Mouse (Mus musculus): ENCODE data around the gene Adgrv1. TPM values are rescaled to one million over a fixed set of nuclear protein-coding genes. Genes with fewer than 3 reads are reported as not detected.

Gene Adgrv1
- polyA plus RNA-seq, 1 experiment from 2014 or later: 10.3 TPM

DNA sequence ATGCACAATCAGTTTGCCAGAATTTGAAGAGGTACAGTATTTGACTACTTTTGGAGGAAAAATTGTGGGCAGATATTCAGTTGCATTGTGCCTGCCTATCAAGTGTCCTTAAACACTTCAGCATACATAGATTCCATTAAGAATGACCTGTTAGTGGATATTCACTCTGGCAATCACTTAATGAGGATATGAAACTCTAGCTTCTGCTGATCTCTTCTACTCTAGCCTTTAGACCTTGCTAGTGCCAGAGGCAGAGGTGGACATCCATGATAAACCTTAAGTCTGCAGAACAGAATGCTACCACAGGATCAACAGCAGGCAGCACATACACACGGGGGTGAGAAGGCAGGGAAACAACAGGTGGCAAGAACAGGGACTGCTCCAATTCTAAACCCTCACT, 488.5 kb downstream of the Adgrv1 start:
- H3K36me3 ChIP-seq (ENCODE audit: control insufficient read depth, insufficient read depth, low read length): no peaks in the 10 kb centered on the region
- no peak overlapping the region for H3K9ac ChIP-seq (replicated peaks; ENCODE audit: low read depth, low read length)
- H3K4me1 ChIP-seq (ENCODE audit: control insufficient read depth, insufficient read depth, low read length): no peaks in the 10 kb centered on the region
- H3K4me3 ChIP-seq (ENCODE audit: low read depth, low read length): no peak overlapping the region
- WGBS: 88% methylated on average over 1 of the region's 1 CpGs
- ATAC-seq (ENCODE audit: low read depth): no peak
- no peak overlapping the region for H3K27ac ChIP-seq (ENCODE audit: low read depth, low read length)
- H3K27me3 ChIP-seq (ENCODE audit: control insufficient read depth, insufficient read depth, low read length): no peaks in the 10 kb centered on the region
- no peak overlapping the region for H3K4me2 ChIP-seq (ENCODE audit: low read depth, low read length)
- H3K9me3 ChIP-seq (ENCODE audit: control insufficient read depth, low read length): no peaks in the 10 kb centered on the region

DNA sequence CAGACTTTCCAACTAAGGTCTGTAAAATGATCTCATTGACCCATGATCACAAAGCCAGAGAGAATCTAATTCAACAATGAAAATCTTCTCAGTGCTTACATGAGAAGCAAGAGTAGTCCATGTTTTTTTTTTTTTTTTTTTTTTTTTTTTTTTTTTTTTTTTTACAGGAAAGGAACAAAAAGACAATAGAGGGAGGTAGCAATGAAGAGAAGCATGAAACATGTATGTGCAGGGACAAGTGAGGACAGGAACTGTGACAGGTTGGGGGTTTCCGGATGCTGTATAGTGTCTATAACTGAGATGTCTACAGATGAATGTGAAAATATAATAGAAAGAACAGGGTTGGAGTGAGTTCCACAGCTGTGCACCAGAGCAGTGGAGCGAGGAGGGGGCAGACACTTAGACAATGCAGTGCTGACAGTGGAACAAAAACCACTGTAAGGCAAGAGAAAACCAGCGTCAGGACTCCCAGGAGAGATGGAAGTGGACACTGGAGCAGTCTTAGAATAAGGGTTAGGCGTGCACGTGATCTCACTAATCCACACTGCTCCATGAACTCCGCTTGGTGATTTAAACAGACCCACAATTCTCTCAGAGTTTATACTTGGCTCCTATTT, 490.6 kb downstream of the Adgrv1 start:
- Histone ChIP-seq H3K27me3 (ENCODE audit: control insufficient read depth, insufficient read depth, low read length) (no peaks in the 10 kb centered on the region), H3K9me3 (ENCODE audit: control insufficient read depth, low read length) (no peaks in the 10 kb centered on the region), H3K4me2 (ENCODE audit: low read depth, low read length) (no peak overlapping the region), H3K4me3 (ENCODE audit: low read depth, low read length) (no peak overlapping the region), H3K4me1 (ENCODE audit: control insufficient read depth, insufficient read depth, low read length) (no peaks in the 10 kb centered on the region), H3K9ac (replicated peaks; ENCODE audit: low read depth, low read length) (no peak overlapping the region), H3K36me3 (ENCODE audit: control insufficient read depth, insufficient read depth, low read length) (no peaks in the 10 kb centered on the region), H3K27ac (ENCODE audit: low read depth, low read length) (no peak overlapping the region)
- no peak for ATAC-seq (ENCODE audit: low read depth)
- 74% methylated on average over 6 of the region's 6 CpGs for WGBS

DNA sequence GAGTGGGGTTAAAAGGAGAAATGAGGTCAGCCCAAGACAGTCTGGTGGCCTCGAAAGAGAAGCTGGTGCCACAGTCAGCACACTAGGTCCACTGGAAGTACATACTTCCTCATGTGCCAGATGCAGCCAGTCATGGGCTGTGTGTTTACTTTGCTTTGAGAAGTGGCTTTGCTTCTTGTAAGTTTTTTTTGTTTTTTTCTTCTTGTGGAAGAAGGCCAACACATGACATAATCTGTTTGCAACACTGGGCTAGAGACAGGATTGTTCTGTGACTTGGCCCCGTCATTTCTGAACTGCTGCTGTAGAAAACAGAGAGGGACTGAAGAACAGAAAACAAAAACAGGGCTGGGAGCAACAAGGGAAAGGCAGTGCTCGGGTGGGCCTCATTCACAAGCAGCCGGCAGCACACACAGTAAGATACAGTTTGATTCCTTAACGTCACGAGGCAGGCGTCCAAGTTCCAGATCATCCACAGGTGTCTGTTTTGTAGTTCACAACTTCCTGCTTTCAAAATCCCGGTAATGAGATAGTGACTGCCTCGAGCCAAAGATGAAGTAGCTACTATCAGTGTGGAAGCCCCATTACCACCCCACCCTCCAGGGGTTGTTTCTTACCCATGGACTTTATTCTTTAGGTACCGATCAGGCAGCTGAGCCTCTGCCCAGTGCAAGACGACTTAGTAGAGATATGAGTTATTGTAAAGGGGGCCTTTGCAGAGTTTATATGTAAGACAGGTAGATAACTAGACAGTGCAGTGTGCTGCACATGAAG, 496.1 kb downstream of the Adgrv1 start:
- Histone ChIP-seq H3K9me3 (ENCODE audit: control insufficient read depth, low read length) (no peaks in the 10 kb centered on the region), H3K27ac (ENCODE audit: low read depth, low read length) (no peak overlapping the region), H3K4me2 (ENCODE audit: low read depth, low read length) (no peak overlapping the region), H3K9ac (replicated peaks; ENCODE audit: low read depth, low read length) (no peak overlapping the region), H3K36me3 (ENCODE audit: control insufficient read depth, insufficient read depth, low read length) (no peaks in the 10 kb centered on the region), H3K4me3 (ENCODE audit: low read depth, low read length) (no peak overlapping the region), H3K4me1 (ENCODE audit: control insufficient read depth, insufficient read depth, low read length) (no peaks in the 10 kb centered on the region), H3K27me3 (ENCODE audit: control insufficient read depth, insufficient read depth, low read length) (no peaks in the 10 kb centered on the region)
- ATAC-seq (ENCODE audit: low read depth): peak; percentile 33; the same call in 1 of the 2 replicates
- WGBS: 71% methylated on average over 11 of the region's 11 CpGs

DNA sequence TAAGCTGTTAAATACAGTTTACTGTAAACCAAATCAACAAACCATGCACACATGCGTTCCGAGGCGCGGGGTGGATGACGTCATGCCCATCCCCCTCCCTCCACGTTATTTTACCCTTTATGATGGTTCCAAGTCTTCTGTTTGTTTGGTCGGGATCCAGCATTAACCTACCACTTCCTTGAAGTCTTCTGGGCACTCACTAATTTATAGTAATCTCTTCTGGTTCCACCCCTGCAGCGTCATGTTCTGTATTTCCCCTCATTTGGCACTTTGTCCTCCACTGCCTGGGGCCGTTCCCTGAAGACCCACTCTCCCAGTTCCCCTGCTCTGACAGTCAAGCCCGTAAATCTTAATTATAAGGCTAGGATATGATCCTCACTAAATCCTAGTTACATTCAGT, 497.0 kb downstream of the Adgrv1 start:
- Histone ChIP-seq H3K9me3 (ENCODE audit: control insufficient read depth, low read length) (no peaks in the 10 kb centered on the region), H3K4me2 (ENCODE audit: low read depth, low read length) (no peak overlapping the region), H3K27me3 (ENCODE audit: control insufficient read depth, insufficient read depth, low read length) (no peaks in the 10 kb centered on the region), H3K27ac (ENCODE audit: low read depth, low read length) (no peak overlapping the region), H3K9ac (replicated peaks; ENCODE audit: low read depth, low read length) (no peak overlapping the region), H3K4me3 (ENCODE audit: low read depth, low read length) (no peak overlapping the region), H3K4me1 (ENCODE audit: control insufficient read depth, insufficient read depth, low read length) (no peaks in the 10 kb centered on the region), H3K36me3 (ENCODE audit: control insufficient read depth, insufficient read depth, low read length) (no peaks in the 10 kb centered on the region)
- no peak for ATAC-seq (ENCODE audit: low read depth)
- WGBS: 69% methylated on average over 10 of the region's 10 CpGs

DNA sequence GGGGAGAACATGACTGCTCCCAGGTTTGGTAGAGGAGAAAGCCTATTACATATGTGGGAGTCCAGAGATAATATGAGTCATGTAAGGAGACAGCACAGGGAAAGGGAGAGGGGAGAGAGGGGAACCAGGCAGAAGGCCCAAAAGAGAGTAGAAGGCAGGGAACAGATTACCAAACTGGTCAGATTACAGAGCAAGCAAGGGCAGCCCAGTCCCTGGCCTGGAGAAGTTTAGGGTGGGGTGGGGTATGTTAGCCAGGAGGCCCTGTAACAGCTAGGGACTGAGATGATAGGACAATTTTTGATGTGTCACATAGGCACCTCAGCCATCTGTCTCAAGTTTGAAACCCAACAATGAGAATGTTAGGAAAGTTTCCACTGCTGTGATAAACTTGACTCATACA, 498.5 kb downstream of the Adgrv1 start:
- no peak overlapping the region for H3K4me2 ChIP-seq (ENCODE audit: low read depth, low read length)
- no peaks in the 10 kb centered on the region for H3K4me1 ChIP-seq (ENCODE audit: control insufficient read depth, insufficient read depth, low read length)
- H3K36me3 ChIP-seq (ENCODE audit: control insufficient read depth, insufficient read depth, low read length): no peaks in the 10 kb centered on the region
- H3K9me3 ChIP-seq (ENCODE audit: control insufficient read depth, low read length): no peaks in the 10 kb centered on the region
- no peak overlapping the region for H3K27ac ChIP-seq (ENCODE audit: low read depth, low read length)
- no peak overlapping the region for H3K4me3 ChIP-seq (ENCODE audit: low read depth, low read length)
- ATAC-seq (ENCODE audit: low read depth): no peak
- H3K9ac ChIP-seq (replicated peaks; ENCODE audit: low read depth, low read length): no peak overlapping the region
- no peaks in the 10 kb centered on the region for H3K27me3 ChIP-seq (ENCODE audit: control insufficient read depth, insufficient read depth, low read length)

DNA sequence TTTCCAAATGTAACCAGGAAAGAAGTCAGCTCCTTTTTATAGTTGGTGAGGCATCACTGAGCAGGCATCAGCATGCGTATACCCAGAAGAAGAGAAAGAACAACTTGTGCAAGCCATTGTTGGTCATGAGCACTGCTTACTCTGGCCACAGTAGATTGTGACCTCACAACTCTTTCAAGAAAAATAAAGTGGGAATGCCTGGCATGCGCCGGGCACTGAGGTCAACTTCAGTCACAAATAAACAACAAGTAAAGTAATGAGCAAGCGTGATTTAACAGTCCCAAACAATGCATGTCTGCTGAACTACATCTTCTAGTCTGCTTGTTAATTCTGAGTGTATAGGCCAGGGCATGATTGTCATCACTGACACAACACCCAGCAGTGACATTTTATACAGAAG, 499.6 kb downstream of the Adgrv1 start:
- H3K27ac ChIP-seq (ENCODE audit: low read depth, low read length): no peak overlapping the region
- no peaks in the 10 kb centered on the region for H3K36me3 ChIP-seq (ENCODE audit: control insufficient read depth, insufficient read depth, low read length)
- WGBS: 66% methylated on average over 4 of the region's 4 CpGs
- H3K4me2 ChIP-seq (ENCODE audit: low read depth, low read length): no peak overlapping the region
- H3K27me3 ChIP-seq (ENCODE audit: control insufficient read depth, insufficient read depth, low read length): no peaks in the 10 kb centered on the region
- H3K4me1 ChIP-seq (ENCODE audit: control insufficient read depth, insufficient read depth, low read length): no peaks in the 10 kb centered on the region
- no peaks in the 10 kb centered on the region for H3K9me3 ChIP-seq (ENCODE audit: control insufficient read depth, low read length)
- no peak for ATAC-seq (ENCODE audit: low read depth)
- H3K4me3 ChIP-seq (ENCODE audit: low read depth, low read length): no peak overlapping the region
- H3K9ac ChIP-seq (replicated peaks; ENCODE audit: low read depth, low read length): no peak overlapping the region

DNA sequence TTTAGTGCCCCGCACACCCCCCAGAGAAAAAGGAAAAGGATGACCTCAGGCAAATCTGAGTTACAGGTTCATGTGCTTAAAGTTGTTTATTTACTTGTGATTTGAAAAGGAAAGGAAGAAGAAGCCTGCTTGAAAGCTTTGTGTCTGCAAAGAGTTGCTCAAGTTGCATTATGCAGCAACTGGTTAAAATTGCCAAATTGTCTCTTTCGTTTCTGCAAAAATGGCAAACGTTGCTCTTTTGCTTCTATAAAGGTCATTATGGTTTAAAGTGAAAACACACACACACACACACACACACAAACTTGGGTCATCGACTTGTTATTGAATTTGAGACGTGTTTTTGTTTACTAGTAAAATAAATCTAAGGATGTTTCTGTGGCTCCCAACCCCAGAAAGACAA, 500.3 kb downstream of the Adgrv1 start:
- Histone ChIP-seq H3K4me2 (ENCODE audit: low read depth, low read length) (no peak overlapping the region), H3K36me3 (ENCODE audit: control insufficient read depth, insufficient read depth, low read length) (no peaks in the 10 kb centered on the region), H3K27ac (ENCODE audit: low read depth, low read length) (no peak overlapping the region), H3K4me1 (ENCODE audit: control insufficient read depth, insufficient read depth, low read length) (no peaks in the 10 kb centered on the region), H3K9ac (replicated peaks; ENCODE audit: low read depth, low read length) (no peak overlapping the region), H3K4me3 (ENCODE audit: low read depth, low read length) (no peak overlapping the region), H3K27me3 (ENCODE audit: control insufficient read depth, insufficient read depth, low read length) (no peaks in the 10 kb centered on the region), H3K9me3 (ENCODE audit: control insufficient read depth, low read length) (no peaks in the 10 kb centered on the region)
- ATAC-seq (ENCODE audit: low read depth): no peak
- WGBS: 47% methylated on average over 5 of the region's 5 CpGs

DNA sequence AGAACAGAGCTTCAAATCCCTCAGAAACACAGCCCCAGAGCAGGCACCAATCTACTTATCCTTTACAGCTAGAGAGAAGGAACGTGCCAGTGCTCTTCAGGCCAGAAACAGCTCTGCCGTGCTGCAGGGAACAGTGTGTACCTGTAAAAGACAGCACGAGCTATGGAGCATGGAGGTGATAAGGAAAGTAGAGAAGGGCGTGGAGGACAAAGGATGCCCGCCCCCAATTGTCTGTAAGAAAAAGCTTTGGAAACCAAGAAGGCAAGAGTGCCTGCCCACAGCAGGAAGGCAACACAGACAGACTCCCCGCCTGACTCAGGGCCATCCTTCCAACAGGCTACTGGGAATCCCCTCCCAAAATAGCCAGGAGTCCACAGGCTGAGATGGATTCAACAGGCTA, 501.1 kb downstream of the Adgrv1 start:
- Histone ChIP-seq H3K36me3 (ENCODE audit: control insufficient read depth, insufficient read depth, low read length) (no peaks in the 10 kb centered on the region), H3K4me1 (ENCODE audit: control insufficient read depth, insufficient read depth, low read length) (no peaks in the 10 kb centered on the region), H3K27ac (ENCODE audit: low read depth, low read length) (no peak overlapping the region), H3K27me3 (ENCODE audit: control insufficient read depth, insufficient read depth, low read length) (no peaks in the 10 kb centered on the region), H3K4me3 (ENCODE audit: low read depth, low read length) (no peak overlapping the region), H3K4me2 (ENCODE audit: low read depth, low read length) (no peak overlapping the region), H3K9ac (replicated peaks; ENCODE audit: low read depth, low read length) (no peak overlapping the region), H3K9me3 (ENCODE audit: control insufficient read depth, low read length) (no peaks in the 10 kb centered on the region)
- WGBS: 37% methylated on average over 6 of the region's 6 CpGs
- no peak for ATAC-seq (ENCODE audit: low read depth)

DNA sequence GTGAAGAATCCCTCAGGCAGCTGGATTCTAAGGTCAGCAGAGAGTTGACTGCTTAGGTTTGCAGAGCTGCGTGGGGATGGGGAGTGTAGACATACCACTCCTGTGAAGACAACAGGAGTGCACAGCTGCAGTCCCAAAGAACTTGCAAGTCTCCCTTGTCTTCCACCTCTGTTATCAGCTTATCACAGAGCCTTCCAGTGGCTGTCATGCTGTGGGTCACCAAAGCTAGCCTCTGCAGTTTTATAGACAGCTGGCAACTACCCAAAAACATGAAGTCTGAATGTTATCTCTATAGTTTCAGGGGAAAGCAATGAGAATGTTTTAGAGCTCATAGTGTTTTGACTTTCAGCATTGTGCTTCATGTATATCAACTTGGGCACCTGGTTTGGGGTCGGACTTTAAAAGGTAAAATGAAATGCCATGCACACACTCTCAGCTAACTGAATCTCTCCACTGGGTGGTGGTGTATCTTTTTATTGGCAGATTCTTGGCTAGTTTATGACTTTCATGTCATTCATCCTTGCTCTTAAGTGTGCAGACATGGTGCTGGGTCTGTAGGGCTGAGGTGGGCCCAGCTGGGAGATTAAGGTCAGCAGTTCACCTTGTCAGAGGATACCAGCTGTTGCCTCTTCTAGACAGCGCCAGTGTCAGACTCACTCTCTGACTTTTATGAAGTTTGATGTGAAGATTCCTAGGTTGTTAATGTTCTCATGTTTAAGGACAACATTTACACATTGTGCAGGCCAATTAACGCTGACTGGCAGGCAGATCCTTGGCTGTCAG, 502.0 kb downstream of the Adgrv1 start:
- no peak overlapping the region for H3K27ac ChIP-seq (ENCODE audit: low read depth, low read length)
- H3K9ac ChIP-seq (replicated peaks; ENCODE audit: low read depth, low read length): no peak overlapping the region
- H3K4me3 ChIP-seq (ENCODE audit: low read depth, low read length): no peak overlapping the region
- no peak for ATAC-seq (ENCODE audit: low read depth)
- WGBS: 87% methylated on average over 4 of the region's 4 CpGs
- no peaks in the 10 kb centered on the region for H3K9me3 ChIP-seq (ENCODE audit: control insufficient read depth, low read length)
- no peaks in the 10 kb centered on the region for H3K36me3 ChIP-seq (ENCODE audit: control insufficient read depth, insufficient read depth, low read length)
- no peak overlapping the region for H3K4me2 ChIP-seq (ENCODE audit: low read depth, low read length)
- H3K27me3 ChIP-seq (ENCODE audit: control insufficient read depth, insufficient read depth, low read length): no peaks in the 10 kb centered on the region
- H3K4me1 ChIP-seq (ENCODE audit: control insufficient read depth, insufficient read depth, low read length): no peaks in the 10 kb centered on the region

Measured in neural tube, embryonic 14.5 days (tissue).